Mouse (Mus musculus) megakaryocyte, embryonic 14.5 days (primary cell): ENCODE results near the gene Fbxw8. TPM values are rescaled to one million over a fixed set of nuclear protein-coding genes. Genes with fewer than 3 reads are reported as not detected.

Experiments used
- H3K27me3 ChIP-seq: replicated peaks from 2 replicates; pipeline ENCODE3; 2012; ENCODE audit warnings: inconsistent platforms
- H3K36me3 ChIP-seq: replicated peaks from 2 replicates; pipeline ENCODE3; 2012; ENCODE audit warnings: low read length, inconsistent platforms, mixed read lengths
- H3K4me1 ChIP-seq: 2 replicates; pipeline ENCODE4 v1.6.1; 2012; ENCODE audit warnings: inconsistent platforms
- H3K4me3 ChIP-seq: replicated peaks from 2 replicates; pipeline ENCODE3; 2012; ENCODE audit warnings: moderate library complexity, mild to moderate bottlenecking, inconsistent platforms
- H3K9me3 ChIP-seq: 2 replicates; pipeline ENCODE4 v1.6.1; 2012; ENCODE audit warnings: inconsistent platforms
- FLI1 ChIP-seq: IDR thresholded peaks from 2 replicates; pipeline ENCODE4 v1.6.1; 2012; ENCODE audit warnings: low read length, inconsistent platforms, mixed read lengths
- GATA1 ChIP-seq: IDR thresholded peaks from 3 replicates; pipeline ENCODE4 v1.6.1; 2012; ENCODE audit warnings: mixed read lengths, low read length, inconsistent platforms, borderline replicate concordance
- polyA plus RNA-seq: library from polyadenylated mRNA; stranded (reverse); fragments of >175 nt; gene quantifications from 2 replicates; pipeline ENCODE4 v1.2.3, GENCODE M21; 2012; ENCODE audit warnings: low replicate concordance; ENCODE audit not compliant: insufficient read depth

Gene Fbxw8
- polyA plus RNA-seq, 1 experiment = 22.8 TPM

GRCm38 (mm10) chr5:118051981-118052662 is 103.1 kb downstream of the Fbxw8 start:
- Histone ChIP-seq H3K36me3 (peaks cover 87% of the 10 kb centered on the region), H3K4me1 (peaks cover 100% of the 10 kb centered on the region), H3K27me3 (no peaks in the 10 kb centered on the region), H3K9me3 (no peaks in the 10 kb centered on the region), H3K4me3 (no peak overlapping the region)
- no peak for TF ChIP-seq FLI1
- TF ChIP-seq GATA1 = no peak

- H3K4me3 ChIP-seq = peak overlapping the region; percentile 86
- H3K4me1 ChIP-seq = peaks cover 100% of the 10 kb centered on the region
- no peaks in the 10 kb centered on the region for H3K27me3 ChIP-seq
- H3K9me3 ChIP-seq = no peaks in the 10 kb centered on the region
- peaks cover 87% of the 10 kb centered on the region for H3K36me3 ChIP-seq
- peak; percentile 90; the same call in 2 of the 3 replicates for TF ChIP-seq GATA1
- no peak for TF ChIP-seq FLI1
These were observed 104.5 kb downstream of the Fbxw8 start for GRCm38 (mm10) chr5:118050743-118051142.

- Histone ChIP-seq H3K36me3 (peaks cover 86% of the 10 kb centered on the region), H3K9me3 (no peaks in the 10 kb centered on the region), H3K4me1 (peaks cover 100% of the 10 kb centered on the region), H3K27me3 (no peaks in the 10 kb centered on the region), H3K4me3 (peak overlapping the region; percentile 86)
- no peak for TF ChIP-seq FLI1
- no peak for TF ChIP-seq GATA1
These were observed 106.3 kb downstream of the Fbxw8 start for GRCm38 (mm10) chr5:118048928-118049327.

GRCm38 (mm10) chr5:118048412-118048811 is 106.9 kb downstream of the Fbxw8 start:
- TF ChIP-seq GATA1 (no peak), FLI1 (no peak)
- Histone ChIP-seq H3K4me3 (peak overlapping the region; percentile 86), H3K9me3 (no peaks in the 10 kb centered on the region), H3K4me1 (peaks cover 100% of the 10 kb centered on the region), H3K36me3 (peaks cover 85% of the 10 kb centered on the region), H3K27me3 (no peaks in the 10 kb centered on the region)

- H3K36me3 ChIP-seq = peaks cover 81% of the 10 kb centered on the region
- no peaks in the 10 kb centered on the region for H3K27me3 ChIP-seq
- peak overlapping the region; percentile 53 for H3K4me3 ChIP-seq
- H3K9me3 ChIP-seq = no peaks in the 10 kb centered on the region
- H3K4me1 ChIP-seq = peaks cover 99% of the 10 kb centered on the region
- TF ChIP-seq GATA1 (no peak), FLI1 (no peak)
These were observed 108.0 kb downstream of the Fbxw8 start for GRCm38 (mm10) chr5:118047091-118047757.

GRCm38 (mm10) chr5:118045385-118045784 is 109.9 kb downstream of the Fbxw8 start:
- Histone ChIP-seq H3K4me3 (peak overlapping the region; percentile 69), H3K4me1 (peaks cover 93% of the 10 kb centered on the region), H3K27me3 (no peaks in the 10 kb centered on the region), H3K36me3 (peaks cover 80% of the 10 kb centered on the region), H3K9me3 (no peaks in the 10 kb centered on the region)
- TF ChIP-seq GATA1 (no peak), FLI1 (no peak)

GRCm38 (mm10) chr5:118044907-118045306 is 110.4 kb downstream of the Fbxw8 start:
- TF ChIP-seq FLI1 (no peak), GATA1 (no peak)
- no peaks in the 10 kb centered on the region for H3K27me3 ChIP-seq

GRCm38 (mm10) chr5:118043761-118044160 is 111.5 kb downstream of the Fbxw8 start:
- Histone ChIP-seq H3K4me3 (no peak overlapping the region), H3K36me3 (peaks cover 78% of the 10 kb centered on the region)
- TF ChIP-seq GATA1 (no peak), FLI1 (no peak)

More at GRCm38 (mm10) chr5:118044907-118045306, 110.4 kb downstream of the Fbxw8 start:
- H3K9me3 ChIP-seq = no peaks in the 10 kb centered on the region
- H3K36me3 ChIP-seq = peaks cover 78% of the 10 kb centered on the region
- peaks cover 88% of the 10 kb centered on the region for H3K4me1 ChIP-seq
- H3K4me3 ChIP-seq = no peak overlapping the region

GRCm38 (mm10) chr5:118042599-118042998 is 112.7 kb downstream of the Fbxw8 start:
- Histone ChIP-seq H3K27me3 (no peaks in the 10 kb centered on the region), H3K9me3 (no peaks in the 10 kb centered on the region), H3K4me1 (peaks cover 86% of the 10 kb centered on the region), H3K36me3 (peaks cover 80% of the 10 kb centered on the region), H3K4me3 (no peak overlapping the region)
- TF ChIP-seq GATA1 = no peak
- no peak for TF ChIP-seq FLI1

More at GRCm38 (mm10) chr5:118043761-118044160, 111.5 kb downstream of the Fbxw8 start:
- no peaks in the 10 kb centered on the region for H3K9me3 ChIP-seq
- peaks cover 86% of the 10 kb centered on the region for H3K4me1 ChIP-seq
- H3K27me3 ChIP-seq = no peaks in the 10 kb centered on the region

- Histone ChIP-seq H3K4me3 (no peak overlapping the region), H3K27me3 (no peaks in the 10 kb centered on the region), H3K36me3 (peaks cover 68% of the 10 kb centered on the region), H3K4me1 (peaks cover 82% of the 10 kb centered on the region), H3K9me3 (no peaks in the 10 kb centered on the region)
- TF ChIP-seq GATA1 (no peak), FLI1 (no peak)
These were observed 116.0 kb downstream of the Fbxw8 start for GRCm38 (mm10) chr5:118039241-118039668.
